Mouse (Mus musculus) erythroblast, embryonic 14.5 days (primary cell): ENCODE results near the gene Creb3l1. TPM values are rescaled to one million over a fixed set of nuclear protein-coding genes. Genes with fewer than 3 reads are reported as not detected.

Source experiments
- H3K27me3 ChIP-seq: 2 replicates; pipeline ENCODE4 v1.6.1; 2012; ENCODE audit warnings: inconsistent platforms; ENCODE audit not compliant: control insufficient read depth
- H3K36me3 ChIP-seq: 2 replicates; pipeline ENCODE4 v1.6.1; 2012; ENCODE audit warnings: mild to moderate bottlenecking, inconsistent platforms; ENCODE audit not compliant: control insufficient read depth
- H3K4me1 ChIP-seq: 2 replicates; pipeline ENCODE4 v1.6.1; 2012; ENCODE audit warnings: inconsistent platforms; ENCODE audit not compliant: control insufficient read depth
- H3K4me3 ChIP-seq: replicated peaks from 2 replicates; pipeline ENCODE3; 2012; ENCODE audit warnings: moderate library complexity, mild to moderate bottlenecking, inconsistent platforms
- H3K9me3 ChIP-seq: 2 replicates; pipeline ENCODE4 v1.6.1; 2012; ENCODE audit warnings: low read length, inconsistent platforms, mixed read lengths; ENCODE audit not compliant: control insufficient read depth
- GATA1 ChIP-seq: IDR thresholded peaks from 2 replicates; pipeline ENCODE4 v1.6.1; 2012; ENCODE audit warnings: low read length, inconsistent platforms, mixed read lengths
- TAL1 ChIP-seq: IDR thresholded peaks from 3 replicates; pipeline ENCODE4 v1.6.1; 2012; ENCODE audit warnings: low read length, inconsistent platforms, mixed read lengths
- polyA plus RNA-seq: library from polyadenylated mRNA; stranded (reverse); fragments of >175 nt; gene quantifications from 2 replicates; pipeline ENCODE4 v1.2.3, GENCODE M21; 2012

Creb3l1 gene
- polyA plus RNA-seq, 1 experiment: 0.03 TPM

DNA sequence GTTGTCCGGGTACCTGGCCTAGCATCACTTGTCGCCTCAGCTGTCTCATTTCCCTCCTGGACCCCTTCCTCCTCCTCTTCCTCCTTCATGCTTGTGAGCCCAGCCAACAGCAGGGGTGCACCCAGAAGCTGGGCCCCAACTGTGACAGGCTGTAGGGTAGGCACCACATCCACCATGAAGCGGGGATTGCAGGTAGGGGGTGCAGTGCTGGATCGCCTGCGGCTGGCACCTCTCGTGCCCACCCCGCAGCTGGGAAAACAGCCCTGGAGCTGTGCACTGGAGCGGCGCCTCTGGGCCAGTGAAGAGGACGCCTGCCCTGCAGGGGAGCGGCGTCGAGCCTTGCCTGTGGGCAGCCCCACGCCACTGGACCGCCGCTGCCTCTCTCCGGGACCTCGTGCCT, 78.8 kb downstream of the Creb3l1 start, which contains the start of gene Gm9821:
TSS of gene Gm9821 (plus strand) at position 221 of the 400 bp plus-strand sequence.
- Histone ChIP-seq H3K4me3 (no peak within 1 kb of the TSS), H3K27me3 (no peaks in the 10 kb centered on the region), H3K4me1 (peaks cover 70% of the 10 kb centered on the region), H3K36me3 (peaks cover 74% of the 10 kb centered on the region), H3K9me3 (no peaks in the 10 kb centered on the region)
- no peak for TF ChIP-seq TAL1
- TF ChIP-seq GATA1: no peak

DNA sequence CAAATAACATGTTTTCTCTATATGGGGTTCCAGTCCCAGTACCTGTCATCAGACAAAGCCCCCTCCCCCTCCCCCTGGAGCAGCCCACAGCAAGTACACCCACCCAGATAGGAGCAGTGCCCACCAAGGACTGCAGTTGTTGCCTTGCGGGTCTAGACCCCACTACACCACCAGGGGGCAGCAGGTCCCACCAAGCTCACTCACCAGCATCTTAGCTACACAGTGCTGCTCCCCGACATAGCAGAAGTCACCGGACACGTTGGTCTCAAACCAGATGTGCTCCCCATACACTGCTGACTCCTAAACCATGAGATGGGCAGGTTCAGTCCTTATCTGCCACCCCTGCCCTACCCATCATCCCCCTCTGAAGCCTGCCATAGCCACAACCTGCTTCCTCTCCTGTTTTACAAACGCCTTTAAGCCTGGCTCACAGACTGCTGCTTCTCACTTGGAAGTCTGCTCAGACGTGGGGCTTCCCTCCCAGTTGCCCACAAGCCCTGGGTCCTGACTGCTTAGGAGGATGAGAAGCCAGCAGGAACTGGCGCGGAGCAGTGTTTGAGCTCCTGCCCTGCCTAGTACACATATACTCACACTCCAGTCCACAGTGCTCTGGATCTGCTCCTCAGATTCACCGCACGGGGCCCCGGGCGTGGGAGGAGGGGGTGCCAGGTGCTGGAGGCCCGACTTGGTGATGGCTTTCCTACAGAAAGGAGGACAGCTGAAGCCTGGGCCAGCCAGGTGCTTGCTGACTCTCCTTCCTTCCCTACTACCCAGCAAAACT, 79.9 kb downstream of the Creb3l1 start:
- peaks cover 81% of the 10 kb centered on the region for H3K36me3 ChIP-seq
- H3K4me1 ChIP-seq: peaks cover 58% of the 10 kb centered on the region
- no peaks in the 10 kb centered on the region for H3K27me3 ChIP-seq
- no peaks in the 10 kb centered on the region for H3K9me3 ChIP-seq
- no peak for TF ChIP-seq TAL1
- no peak for TF ChIP-seq GATA1
- no peak overlapping the region for H3K4me3 ChIP-seq

DNA sequence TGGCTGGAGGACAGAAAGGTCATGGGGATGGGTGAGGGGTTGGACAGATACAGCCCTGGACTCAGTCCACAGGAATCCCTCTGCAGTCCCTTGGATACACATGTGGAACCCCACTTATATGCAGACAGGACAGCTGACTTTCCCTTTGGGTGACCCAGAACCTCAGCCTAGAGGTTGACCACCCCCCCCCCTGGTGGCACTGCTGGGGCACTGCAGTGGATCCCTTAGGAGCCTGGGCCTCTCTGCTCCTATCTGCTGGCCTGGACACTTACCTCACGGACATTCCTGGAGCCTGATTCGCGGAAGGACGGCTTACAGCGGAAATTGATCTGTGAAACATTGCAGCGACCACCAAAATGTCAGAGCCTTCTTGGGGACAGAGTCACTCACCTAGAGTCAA, 81.9 kb downstream of the Creb3l1 start:
- TF ChIP-seq TAL1 (no peak), GATA1 (no peak)
- Histone ChIP-seq H3K4me1 (peaks cover 38% of the 10 kb centered on the region), H3K9me3 (no peaks in the 10 kb centered on the region), H3K4me3 (no peak overlapping the region), H3K27me3 (no peaks in the 10 kb centered on the region), H3K36me3 (peaks cover 90% of the 10 kb centered on the region)

DNA sequence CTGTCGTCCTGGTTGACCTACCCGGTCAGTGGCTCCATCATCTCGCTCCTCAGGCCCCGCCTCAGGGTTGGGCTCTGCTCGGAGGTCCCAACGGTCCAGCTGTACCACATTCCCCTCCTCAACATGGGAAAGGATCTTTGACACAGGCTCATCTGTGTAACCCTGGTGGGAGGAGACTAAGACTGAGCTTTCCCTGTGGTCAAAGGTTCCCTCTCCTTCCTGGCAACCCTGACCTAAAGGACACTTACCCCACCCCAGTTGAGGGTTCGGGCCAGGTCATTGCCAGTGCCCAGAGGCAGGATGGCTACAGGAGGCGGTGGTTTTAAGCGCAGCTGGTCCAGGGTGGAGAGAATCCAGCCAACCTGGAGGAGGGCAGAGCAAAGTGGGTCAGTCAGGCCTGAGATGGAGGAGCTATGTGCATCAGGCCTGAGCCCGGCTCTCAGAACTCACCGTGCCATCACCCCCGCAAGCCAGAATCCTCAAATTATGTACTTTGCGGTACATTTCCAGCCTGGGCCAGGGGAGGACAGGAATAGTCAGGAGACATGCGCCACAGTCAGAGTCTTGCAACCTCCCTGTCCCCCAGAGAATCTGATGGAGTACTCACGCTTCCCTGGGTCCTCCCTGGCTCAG, 84.9 kb downstream of the Creb3l1 start:
- Histone ChIP-seq H3K4me3 (no peak overlapping the region), H3K36me3 (peaks cover 97% of the 10 kb centered on the region), H3K4me1 (peaks cover 9% of the 10 kb centered on the region), H3K27me3 (no peaks in the 10 kb centered on the region), H3K9me3 (no peaks in the 10 kb centered on the region)
- TF ChIP-seq TAL1: no peak
- no peak for TF ChIP-seq GATA1

DNA sequence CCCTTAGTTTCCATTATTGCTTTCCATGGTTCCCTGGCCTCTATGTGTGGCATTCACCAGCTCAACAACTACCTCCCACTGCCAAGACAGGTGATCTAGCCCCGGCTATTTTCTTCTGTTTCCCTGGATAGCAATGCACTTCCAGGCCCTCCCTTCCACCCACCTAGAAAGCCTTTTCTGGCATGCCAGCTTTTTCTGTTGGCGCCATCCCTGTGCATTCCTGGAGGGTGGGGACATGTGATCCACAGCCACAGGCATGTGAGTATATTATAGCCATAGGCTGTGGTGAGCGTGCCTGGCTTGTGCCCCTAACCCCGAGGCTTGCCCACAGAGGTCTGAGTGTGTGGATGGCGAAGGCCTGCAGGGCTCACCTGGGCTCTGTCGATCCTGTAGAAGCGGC, 88.1 kb downstream of the Creb3l1 start:
- TF ChIP-seq TAL1 (no peak), GATA1 (no peak)
- peaks cover 11% of the 10 kb centered on the region for H3K27me3 ChIP-seq
- H3K9me3 ChIP-seq: no peaks in the 10 kb centered on the region
- peaks cover 83% of the 10 kb centered on the region for H3K36me3 ChIP-seq
- peaks cover 25% of the 10 kb centered on the region for H3K4me1 ChIP-seq
- H3K4me3 ChIP-seq: no peak overlapping the region

DNA sequence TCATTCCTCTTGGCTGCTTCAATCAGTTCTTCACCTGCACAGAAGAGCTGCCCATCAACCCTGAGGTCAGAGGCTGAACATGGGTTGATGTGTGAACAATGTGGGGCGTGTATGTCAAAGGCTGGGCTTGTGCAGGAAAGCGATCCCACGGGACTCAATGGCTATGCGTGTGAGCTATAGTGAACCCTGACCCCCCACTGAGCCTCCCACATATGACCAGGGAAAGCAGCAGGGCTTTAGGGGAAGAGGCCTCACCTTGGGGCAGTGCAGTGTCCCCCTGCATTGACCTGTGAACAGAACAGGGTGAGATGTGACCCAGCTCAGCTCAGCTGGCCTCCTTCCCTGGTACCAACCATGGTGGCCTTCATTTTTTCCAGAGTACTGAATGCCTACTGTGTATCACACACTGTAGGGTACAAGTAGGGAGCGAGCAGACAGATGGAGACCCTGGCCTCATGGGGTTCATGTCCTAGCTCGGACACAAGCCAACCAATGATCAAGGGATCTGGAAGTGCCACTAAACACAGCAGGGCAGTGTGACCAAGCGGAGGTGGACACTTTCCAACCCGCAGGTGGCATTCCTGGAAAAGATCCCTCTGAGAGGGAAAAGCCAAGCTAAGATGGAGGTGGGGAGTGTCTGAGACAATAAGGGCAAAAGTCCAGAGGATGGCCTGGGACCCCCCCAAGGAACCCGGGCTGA, 89.3 kb downstream of the Creb3l1 start:
- no peaks in the 10 kb centered on the region for H3K9me3 ChIP-seq
- H3K27me3 ChIP-seq: peaks cover 23% of the 10 kb centered on the region
- TF ChIP-seq TAL1 (no peak), GATA1 (no peak)
- H3K4me3 ChIP-seq: no peak overlapping the region
- peaks cover 73% of the 10 kb centered on the region for H3K36me3 ChIP-seq
- H3K4me1 ChIP-seq: peaks cover 32% of the 10 kb centered on the region

DNA sequence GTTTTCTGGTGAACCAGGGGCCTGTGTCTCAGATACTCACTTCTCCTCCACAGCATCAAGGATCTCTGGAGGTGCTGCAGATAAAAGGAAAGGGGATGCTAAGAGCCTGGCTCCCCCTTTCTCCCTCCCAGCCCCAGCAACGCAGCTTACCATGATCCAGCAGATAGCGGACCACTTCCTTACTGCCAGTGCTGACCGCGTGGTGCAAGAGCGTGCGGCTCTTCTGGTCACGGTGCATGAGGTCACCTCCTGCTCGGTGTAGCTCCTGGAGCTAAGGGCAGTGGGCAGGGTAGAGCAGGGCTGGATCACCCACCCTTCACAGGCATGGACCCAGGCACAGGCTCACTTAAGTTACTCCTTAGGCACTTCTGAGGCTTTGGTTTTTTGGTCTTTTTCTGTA, 90.3 kb downstream of the Creb3l1 start:
- Histone ChIP-seq H3K4me3 (no peak overlapping the region), H3K27me3 (peaks cover 29% of the 10 kb centered on the region), H3K9me3 (no peaks in the 10 kb centered on the region), H3K4me1 (peaks cover 33% of the 10 kb centered on the region), H3K36me3 (peaks cover 63% of the 10 kb centered on the region)
- no peak for TF ChIP-seq TAL1
- TF ChIP-seq GATA1: no peak

DNA sequence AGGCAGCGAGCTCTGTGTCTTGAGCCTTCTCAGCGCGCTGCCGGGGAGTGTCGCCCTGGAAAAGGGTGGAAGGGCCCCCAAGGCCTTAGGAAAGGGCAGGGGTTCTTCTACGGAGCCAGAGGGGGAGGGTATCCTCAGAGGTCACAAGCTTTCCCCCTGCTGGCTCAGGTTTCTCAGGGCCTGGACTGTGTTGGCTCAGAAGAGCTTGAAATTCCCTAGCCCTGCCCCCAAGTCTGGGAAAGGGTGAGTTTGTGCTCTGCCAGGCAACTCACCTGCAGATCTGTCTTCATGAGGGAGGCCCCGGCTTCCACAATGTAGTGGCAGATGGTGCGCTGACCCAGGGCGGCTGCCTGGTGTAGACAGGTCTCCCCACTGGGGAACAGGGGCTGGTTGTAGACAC, 90.8 kb downstream of the Creb3l1 start:
- TF ChIP-seq GATA1: no peak
- TF ChIP-seq TAL1: no peak
- Histone ChIP-seq H3K9me3 (no peaks in the 10 kb centered on the region), H3K36me3 (peaks cover 58% of the 10 kb centered on the region), H3K27me3 (peaks cover 34% of the 10 kb centered on the region), H3K4me3 (no peak overlapping the region), H3K4me1 (peaks cover 33% of the 10 kb centered on the region)
